Mouse (Mus musculus) WW6 (cell line): ENCODE measurements at regions not wholly inside any gene's neighbourhood (a gene's known extent, or its start where the extent isn't known, plus 50 kb on each side); places are given as distances from the start of the nearest gene placed in this dataset.

Experiments used
- DNase-seq: peaks from one replicate; pipeline ENCODE4 v3.0.0-alpha.2; 2013; ENCODE audit warnings: low read depth, low spot score

- DNase-seq = no peak
These were observed 112.0 kb downstream of the Gm19410 start for GRCm38 (mm10) chr8:35877581-35877980.

GRCm38 (mm10) chr8:35881810-35882209 is 116.2 kb downstream of the Gm19410 start:
- no peak for DNase-seq

GRCm38 (mm10) chr8:35882638-35883455 is 117.3 kb downstream of the Gm19410 start:
- no peak for DNase-seq

GRCm38 (mm10) chr8:35883456-35883780 is 117.8 kb downstream of the Gm19410 start:
- DNase-seq = no peak

- no peak for DNase-seq
These were observed 119.0 kb downstream of the Gm19410 start for GRCm38 (mm10) chr8:35884545-35884944.

GRCm38 (mm10) chr8:35890083-35890482 is 124.5 kb downstream of the Gm19410 start:
- DNase-seq = no peak

- DNase-seq = no peak
These were observed 126.2 kb downstream of the Gm19410 start for GRCm38 (mm10) chr8:35891769-35892168.

- DNase-seq = no peak
These were observed 132.9 kb downstream of the Gm19410 start for GRCm38 (mm10) chr8:35898493-35898892.

GRCm38 (mm10) chr8:35901490-35901889 is 135.9 kb downstream of the Gm19410 start:
- no peak for DNase-seq

- DNase-seq = no peak
These were observed 139.3 kb downstream of the Gm19410 start for GRCm38 (mm10) chr8:35904711-35905450.

GRCm38 (mm10) chr8:35907998-35908397 is 142.4 kb downstream of the Gm19410 start:
- no peak for DNase-seq

- no peak for DNase-seq
These were observed 146.7 kb downstream of the Gm19410 start for GRCm38 (mm10) chr8:35912264-35912663.

GRCm38 (mm10) chr8:35915878-35916518 is 150.4 kb downstream of the Gm19410 start:
- DNase-seq = no peak

GRCm38 (mm10) chr8:35917573-35917972 is 152.0 kb downstream of the Gm19410 start:
- DNase-seq = no peak

- no peak for DNase-seq
These were observed 153.9 kb downstream of the Gm19410 start for GRCm38 (mm10) chr8:35919451-35919850.

GRCm38 (mm10) chr8:35919859-35920675 is 154.5 kb downstream of the Gm19410 start:
- no peak for DNase-seq

- DNase-seq = no peak
These were observed 158.4 kb downstream of the Gm19410 start for GRCm38 (mm10) chr8:35924026-35924425.

GRCm38 (mm10) chr8:35927408-35927871 is 161.8 kb downstream of the Gm19410 start:
- DNase-seq = no peak

GRCm38 (mm10) chr8:35930291-35930690 is 164.7 kb downstream of the Gm19410 start:
- no peak for DNase-seq

- DNase-seq = no peak
These were observed 167.9 kb downstream of the Gm19410 start for GRCm38 (mm10) chr8:35933186-35934114.
